Mouse (Mus musculus): ENCODE measurements around the gene Ubac2.

- TF ChIP-seq CTCF (IDR thresholded peaks at IDR 0.05) (no peak), EP300 (IDR thresholded peaks at IDR 0.05) (no peak)
These were observed 104.9 kb downstream of the Ubac2 start for GRCm38 (mm10) chr14:121983009-121983933.

Measured in lung, postnatal 0 days (tissue).